10 mouse cellular contexts compared by ENCODE assay signal in genomic region chr15:103536456-103536855, GRCm38 (mm10). TPM values are rescaled to one million over a fixed set of nuclear protein-coding genes. Genes with fewer than 3 reads are reported as not detected.
DNase-seq lines count a peak whose midpoint lies in the region; ATAC-seq and TF ChIP-seq lines count a peak whose summit lies in the region.
"Had no signal": no experiment of that assay in that cellular context is flagged by ENCODE, and none has a peak within 500 bp of the region (broad histone marks: within the 10 kb centered on the region; RNA-seq: fewer than 3 reads in every experiment).

No protein-coding gene starts in this region.

- TF ChIP-seq CTCF in kidney, adult 2 months (conservative IDR thresholded peaks at IDR 0.05; ENCODE audit: insufficient read depth, insufficient read length, low read depth, low read length) = no peak

- no peaks in the 10 kb centered on the region for H3K27me3 ChIP-seq in kidney, adult 2 months (replicated peaks; ENCODE audit: control insufficient read depth, insufficient read depth, low read length)
- peaks cover 9% of the 10 kb centered on the region; the same call in 1 of the 2 replicates for H3K27me3 ChIP-seq in embryonic facial prominence, embryonic 11.5 days (ENCODE audit: control insufficient read depth, insufficient read depth, low read length)
- H3K27me3 ChIP-seq in forebrain, embryonic 15.5 days = peaks cover 4% of the 10 kb centered on the region; the same call in 1 of the 2 replicates
- peaks cover 26% of the 10 kb centered on the region; the same call in 1 of the 2 replicates for H3K27me3 ChIP-seq in midbrain, embryonic 12.5 days

- no peaks in the 10 kb centered on the region for H3K36me3 ChIP-seq in kidney, adult 2 months (ENCODE audit: control insufficient read depth, insufficient read depth, low read length)
- no peaks in the 10 kb centered on the region for H3K36me3 ChIP-seq in embryonic facial prominence, embryonic 11.5 days (replicated peaks; ENCODE audit: control insufficient read depth, insufficient read depth, low read depth, low read length)
- peaks cover 2% of the 10 kb centered on the region; the same call in 1 of the 2 replicates for H3K36me3 ChIP-seq in forebrain, embryonic 15.5 days
- no peaks in the 10 kb centered on the region for H3K36me3 ChIP-seq in midbrain, embryonic 12.5 days
- H3K36me3 ChIP-seq: liver, embryonic 15.5 days had no signal

- peak overlapping the region; percentile 92 for H3K27ac ChIP-seq in kidney, adult 2 months (ENCODE audit: insufficient read depth, low read depth, low read length)
- H3K27ac ChIP-seq in embryonic facial prominence, embryonic 11.5 days (replicated peaks; ENCODE audit: low read depth, low read length) = no peak overlapping the region
- peak overlapping the region; percentile 65 for H3K27ac ChIP-seq in forebrain, embryonic 15.5 days (replicated peaks)
- peak overlapping the region; percentile 49; the same call in 1 of the 2 replicates for H3K27ac ChIP-seq in midbrain, embryonic 12.5 days (replicated peaks)
- H3K27ac ChIP-seq: liver, embryonic 15.5 days had no signal

- no peaks in the 10 kb centered on the region for H3K9me3 ChIP-seq in embryonic facial prominence, embryonic 11.5 days (replicated peaks; ENCODE audit: control insufficient read depth, low read length)
- H3K9me3 ChIP-seq in forebrain, embryonic 15.5 days = no peaks in the 10 kb centered on the region
- H3K9me3 ChIP-seq in midbrain, embryonic 12.5 days = no peaks in the 10 kb centered on the region
- H3K9me3 ChIP-seq: liver, embryonic 15.5 days had no signal

- H3K4me3 ChIP-seq in kidney, adult 2 months (ENCODE audit: insufficient read depth, low read depth, low read length) = peak overlapping the region; percentile 69
- H3K4me3 ChIP-seq in embryonic facial prominence, embryonic 11.5 days (ENCODE audit: low read depth, low read length) = no peak overlapping the region
- peak overlapping the region; percentile 70 for H3K4me3 ChIP-seq in forebrain, embryonic 15.5 days
- H3K4me3 ChIP-seq in midbrain, embryonic 12.5 days = peak overlapping the region; percentile 77
- H3K4me3 ChIP-seq: liver, embryonic 15.5 days had no signal

- peak overlapping the region; percentile 95 for H3K4me2 ChIP-seq in embryonic facial prominence, embryonic 11.5 days (ENCODE audit: low read depth, low read length)
- H3K4me2 ChIP-seq in forebrain, embryonic 15.5 days (replicated peaks) = peak overlapping the region; percentile 85
- peak overlapping the region; percentile 95 for H3K4me2 ChIP-seq in midbrain, embryonic 12.5 days (replicated peaks)

- 0 out of 2 replicates have a peak, but pooled peaks cover 3% of the 10 kb centered on the region for H3K4me1 ChIP-seq in kidney, adult 2 months (ENCODE audit: control insufficient read depth, insufficient read depth, low read length)
- no peaks in the 10 kb centered on the region for H3K4me1 ChIP-seq in embryonic facial prominence, embryonic 11.5 days (ENCODE audit: control insufficient read depth, insufficient read depth, low read length)
- H3K4me1 ChIP-seq in forebrain, embryonic 15.5 days = peaks cover 16% of the 10 kb centered on the region
- peaks cover 28% of the 10 kb centered on the region for H3K4me1 ChIP-seq in midbrain, embryonic 12.5 days
- H3K4me1 ChIP-seq: liver, embryonic 15.5 days had no signal

- 49% methylated on average over 2 of the region's 2 CpGs for WGBS in kidney, adult 2 months
- 28% methylated on average over 2 of the region's 2 CpGs for WGBS in embryonic facial prominence, embryonic 11.5 days
- 19% methylated on average over 2 of the region's 2 CpGs for WGBS in forebrain, embryonic 15.5 days
- WGBS in midbrain, embryonic 12.5 days = 23% methylated on average over 2 of the region's 2 CpGs

- no peak for ATAC-seq in embryonic facial prominence, embryonic 11.5 days (replicated peaks; ENCODE audit: insufficient number of reproducible peaks, low FRiP score, low TSS enrichment, low read depth)
- no peak for ATAC-seq in forebrain, embryonic 15.5 days (replicated peaks)
- ATAC-seq in midbrain, embryonic 12.5 days (ENCODE audit: low FRiP score, low read depth) = no peak
- ATAC-seq: inflammation-experienced regulatory T-cells, adult 6 months had no signal

- no peak for DNase-seq in kidney, adult 2 months
- no peak for DNase-seq in kidney, adult 8-10 months
- DNase-seq in embryonic facial prominence, embryonic 11.5 days (ENCODE audit: low spot score) = no peak
- no peak for DNase-seq in embryo, embryonic 9.5 days (ENCODE audit: extremely low spot score)
- no peak for DNase-seq in thymus, postnatal 25 days
- no peak for DNase-seq in cerebellum, adult 8-10 months

- TF ChIP-seq POLR2A in kidney, adult 2 months (IDR thresholded peaks at IDR 0.05; ENCODE audit: low read depth, low read length) = no peak

- peak overlapping the region; percentile 66 for H3K9ac ChIP-seq in embryonic facial prominence, embryonic 11.5 days (replicated peaks; ENCODE audit: low read length)
- H3K9ac ChIP-seq in forebrain, embryonic 15.5 days (replicated peaks) = peak overlapping the region; percentile 81
- peak overlapping the region; percentile 78; the same call in 1 of the 2 replicates for H3K9ac ChIP-seq in midbrain, embryonic 12.5 days (replicated peaks)
- H3K9ac ChIP-seq: liver, embryonic 15.5 days had no signal

RNA-seq across cellular contexts. Expression of gene Ppp1r1a, which starts 1.3 kb away (rescaled TPM):
- polyA plus RNA-seq in kidney, adult 2 months (2012; rRNA removed) = 253 and 258 TPM in 2 replicates
- 17.6 and 21.6 TPM in 2 replicates for polyA plus RNA-seq in embryonic facial prominence, embryonic 11.5 days (2014; fragmentation: Nextera tagmentation; extraction: Ambion mirVana)
- 100 TPM in 2 replicates for polyA plus RNA-seq in forebrain, embryonic 15.5 days (2015; fragmentation: Nextera tagmentation; extraction: Ambion mirVana)
- 66.3 and 66.7 TPM in 2 replicates for polyA plus RNA-seq in midbrain, embryonic 12.5 days (2016; fragmentation: Nextera tagmentation; extraction: Ambion mirVana)

RNA-seq across cellular contexts. Expression of gene Glycam1, which starts 28.4 kb away (rescaled TPM):
- 118 TPM in 1 of 2 replicates, not detected in the other for polyA plus RNA-seq in kidney, adult 2 months (2012; rRNA removed)
- polyA plus RNA-seq in embryonic facial prominence, embryonic 11.5 days (2014; fragmentation: Nextera tagmentation; extraction: Ambion mirVana) = not detected in 2 replicates
- not detected in 2 replicates for polyA plus RNA-seq in forebrain, embryonic 15.5 days (2015; fragmentation: Nextera tagmentation; extraction: Ambion mirVana)
- not detected in 2 replicates for polyA plus RNA-seq in midbrain, embryonic 12.5 days (2016; fragmentation: Nextera tagmentation; extraction: Ambion mirVana)
- polyA plus RNA-seq: inflammation-experienced regulatory T-cells, adult 6 months; liver, embryonic 15.5 days had no signal

RNA-seq across cellular contexts. Expression of gene Pde1b, which starts 33.6 kb away (rescaled TPM):
- polyA plus RNA-seq in kidney, adult 2 months (2012; rRNA removed) = 2.0 and 2.8 TPM in 2 replicates
- 6.6 and 8.4 TPM in 2 replicates for polyA plus RNA-seq in embryonic facial prominence, embryonic 11.5 days (2014; fragmentation: Nextera tagmentation; extraction: Ambion mirVana)
- polyA plus RNA-seq in forebrain, embryonic 15.5 days (2015; fragmentation: Nextera tagmentation; extraction: Ambion mirVana) = 71.3 and 73.2 TPM in 2 replicates
- 47.8 and 48.7 TPM in 2 replicates for polyA plus RNA-seq in midbrain, embryonic 12.5 days (2016; fragmentation: Nextera tagmentation; extraction: Ambion mirVana)
